Mouse (Mus musculus) bone marrow, adult 2 months (tissue): ENCODE data around the gene Itgb1bp1. TPM values are rescaled to one million over a fixed set of nuclear protein-coding genes. Genes with fewer than 3 reads are reported as not detected.

Experiments
- H3K27ac ChIP-seq: fragments of 200-500 bp; 2 replicates; pipeline ENCODE4 v1.5.1; 2012; ENCODE audit warnings: low read depth, mild to moderate bottlenecking, control low read depth, inconsistent platforms, low read length; ENCODE audit not compliant: control insufficient read depth, poor library complexity, insufficient read depth
- H3K4me1 ChIP-seq: fragments of 200-500 bp; 2 replicates; pipeline ENCODE4 v1.6.1; 2011; ENCODE audit warnings: low read length; ENCODE audit not compliant: control insufficient read depth, insufficient read depth
- H3K4me3 ChIP-seq: fragments of 200-500 bp; replicated peaks from 2 replicates; pipeline ENCODE3; 2011; ENCODE audit warnings: mild to moderate bottlenecking, low read depth, low read length, control low read depth; ENCODE audit not compliant: control insufficient read depth
- CTCF ChIP-seq: fragments of 200-500 bp; IDR thresholded peaks from 2 replicates; pipeline ENCODE4 v1.5.1; 2011; ENCODE audit warnings: low read length, control low read depth; ENCODE audit not compliant: control insufficient read depth, insufficient read depth
- POLR2A ChIP-seq: fragments of 200-500 bp; IDR thresholded peaks from 2 replicates; pipeline ENCODE4 v1.6.1; 2011; ENCODE audit warnings: low read depth, mild to moderate bottlenecking, control low read depth, low read length, borderline replicate concordance; ENCODE audit not compliant: control insufficient read depth
- WGBS: fragments of 180-500 bp; shearing (Covaris S2); methylation state at CpG from one replicate; pipeline ENCODE4 v1.1.7; 2018; 5-methylcytosine and 5-hydroxymethylcytosine counted together
- polyA plus RNA-seq: library from polyadenylated mRNA; stranded (reverse); fragments of >200 nt; gene quantifications from 2 replicates; pipeline ENCODE4 v1.2.4, GENCODE M21; 2011; ENCODE audit warnings: low replicate concordance; ENCODE audit not compliant: missing spikeins, insufficient read depth, insufficient read length

Gene Itgb1bp1
- polyA plus RNA-seq, 1 experiment, result 45.6 TPM

- peak within 1 kb of the TSS; percentile 80 for H3K27ac ChIP-seq
Measured at GRCm38 (mm10) chr12:21315923-21316868, 30.1 kb upstream of the Itgb1bp1 start, which contains the start of gene Iah1. Gene Iah1 (plus strand): TSS chr12:21316389.

GRCm38 (mm10) chr12:21312201-21312600, 26.1 kb upstream of the Itgb1bp1 start:
- TF ChIP-seq CTCF, result no peak
- no peak for TF ChIP-seq POLR2A
- H3K4me1 ChIP-seq, result no peaks in the 10 kb centered on the region
- H3K4me3 ChIP-seq, result no peak overlapping the region
- H3K27ac ChIP-seq, result no peak overlapping the region
- WGBS, result 91% methylated on average over 5 of the region's 5 CpGs

More at GRCm38 (mm10) chr12:21315923-21316868, 30.1 kb upstream of the Itgb1bp1 start, which contains the start of gene Iah1:
- Histone ChIP-seq H3K4me3 (peak within 1 kb of the TSS; percentile 95), H3K4me1 (no peaks in the 10 kb centered on the region)
- 2% methylated on average over 59 of the region's 59 CpGs for WGBS
- TF ChIP-seq POLR2A (peak; percentile 81; the same call in 1 of the 2 replicates), CTCF (no peak)

GRCm38 (mm10) chr12:21306721-21307120, 20.6 kb upstream of the Itgb1bp1 start:
- no peaks in the 10 kb centered on the region; the same call in 1 of the 2 replicates for H3K4me1 ChIP-seq
- no peak overlapping the region for H3K4me3 ChIP-seq
- H3K27ac ChIP-seq, result no peak overlapping the region
- TF ChIP-seq POLR2A, result no peak
- TF ChIP-seq CTCF, result no peak
- 88% methylated on average over 4 of the region's 4 CpGs for WGBS

GRCm38 (mm10) chr12:21305741-21306140, 19.7 kb upstream of the Itgb1bp1 start:
- TF ChIP-seq CTCF, result no peak
- TF ChIP-seq POLR2A, result no peak
- WGBS, result 86% methylated on average over 4 of the region's 4 CpGs
- Histone ChIP-seq H3K27ac (no peak overlapping the region), H3K4me3 (no peak overlapping the region), H3K4me1 (no peaks in the 10 kb centered on the region; the same call in 1 of the 2 replicates)

GRCm38 (mm10) chr12:21302361-21302783, 16.3 kb upstream of the Itgb1bp1 start:
- WGBS, result 70% methylated on average over 5 of the region's 5 CpGs
- TF ChIP-seq CTCF (no peak), POLR2A (no peak)
- H3K4me3 ChIP-seq, result no peak overlapping the region
- no peaks in the 10 kb centered on the region; the same call in 1 of the 2 replicates for H3K4me1 ChIP-seq
- no peak overlapping the region for H3K27ac ChIP-seq

- H3K4me1 ChIP-seq, result no peaks in the 10 kb centered on the region; the same call in 1 of the 2 replicates
- no peak overlapping the region for H3K4me3 ChIP-seq
- WGBS, result 80% methylated on average over 8 of the region's 8 CpGs
- TF ChIP-seq POLR2A (no peak), CTCF (no peak)
- H3K27ac ChIP-seq, result no peak overlapping the region
Measured at GRCm38 (mm10) chr12:21301932-21302331, 15.8 kb upstream of the Itgb1bp1 start.

GRCm38 (mm10) chr12:21301324-21301723, 15.2 kb upstream of the Itgb1bp1 start:
- H3K27ac ChIP-seq, result no peak overlapping the region
- 79% methylated on average over 7 of the region's 7 CpGs for WGBS
- no peaks in the 10 kb centered on the region; the same call in 1 of the 2 replicates for H3K4me1 ChIP-seq
- H3K4me3 ChIP-seq, result no peak overlapping the region
- TF ChIP-seq POLR2A (no peak), CTCF (no peak)

- TF ChIP-seq CTCF (no peak), POLR2A (no peak)
- WGBS, result 91% methylated on average over 11 of the region's 11 CpGs
Measured at GRCm38 (mm10) chr12:21298856-21299255, 12.8 kb upstream of the Itgb1bp1 start.

More at GRCm38 (mm10) chr12:21298856-21299255, 12.8 kb upstream of the Itgb1bp1 start:
- Histone ChIP-seq H3K4me1 (no peaks in the 10 kb centered on the region; the same call in 1 of the 2 replicates), H3K4me3 (no peak overlapping the region), H3K27ac (no peak overlapping the region)
